Mouse (Mus musculus): ENCODE data around the gene Uhrf1bp1. TPM values are rescaled to one million over a fixed set of nuclear protein-coding genes. Genes with fewer than 3 reads are reported as not detected.

The Uhrf1bp1 gene
- polyA plus RNA-seq, 1 experiment from 2014 or later = 2.4 TPM

DNA sequence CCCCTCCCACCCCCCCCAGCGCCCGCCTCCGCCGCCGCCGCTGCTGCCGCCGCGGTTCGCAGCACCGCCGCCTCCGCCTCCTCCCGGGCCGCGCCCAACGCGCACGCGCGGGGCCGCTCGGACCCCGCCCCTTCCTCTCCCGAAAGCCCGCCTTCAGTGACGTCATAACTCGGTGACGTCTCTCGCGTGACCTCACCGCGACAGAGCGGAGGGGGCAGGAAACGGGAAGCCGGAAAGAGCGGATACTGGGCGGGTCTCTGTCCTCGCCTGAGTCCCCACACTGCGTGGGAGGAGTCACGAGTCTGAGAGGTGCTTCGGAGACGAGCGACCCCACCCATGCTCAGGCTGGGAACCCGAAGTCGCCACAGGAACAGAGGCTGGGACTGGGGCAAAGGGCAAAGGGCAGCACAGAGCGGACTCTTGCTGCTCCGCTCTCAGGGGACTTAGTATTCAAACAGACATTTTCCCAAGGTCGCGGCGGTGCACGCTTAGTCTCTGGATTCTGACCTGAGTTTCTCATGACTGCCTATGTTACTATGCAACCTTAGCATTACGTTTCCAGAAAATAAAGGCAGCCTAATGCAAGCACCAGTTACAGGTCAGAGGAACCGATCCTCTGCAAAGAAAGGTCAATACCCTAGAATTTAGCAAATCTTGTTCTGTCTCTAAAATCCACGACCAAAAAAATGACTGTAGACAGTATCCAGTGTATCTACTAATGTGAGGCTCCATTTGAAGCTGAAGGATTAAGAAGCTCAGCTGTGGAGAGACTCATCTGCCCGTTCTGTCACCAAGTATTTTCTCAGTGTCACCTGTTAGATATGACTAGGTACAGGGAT lies 35.5 kb upstream of the Uhrf1bp1 start, which contains the start of gene D17Wsu92e:
Gene D17Wsu92e, minus strand, starts transcription at position 81 of the 839 bp plus-strand sequence.
- Histone ChIP-seq H3K4me2 (ENCODE audit: low read depth, low read length) (peak within 1 kb of the TSS; percentile 84), H3K4me3 (ENCODE audit: low read length) (peak within 1 kb of the TSS; percentile 72), H3K9ac (ENCODE audit: low read length) (peak within 1 kb of the TSS; percentile 87), H3K36me3 (ENCODE audit: control insufficient read depth, insufficient read depth) (no peaks in the 10 kb centered on the region), H3K4me1 (ENCODE audit: control insufficient read depth, insufficient read depth, low read length) (peaks cover 17% of the 10 kb centered on the region), H3K9me3 (replicated peaks; ENCODE audit: control insufficient read depth, low read length) (no peaks in the 10 kb centered on the region), H3K27me3 (ENCODE audit: control insufficient read depth, insufficient read depth, low read length) (no peaks in the 10 kb centered on the region), H3K27ac (ENCODE audit: low read length) (peak within 1 kb of the TSS; percentile 92)
- WGBS = 1% methylated on average over 51 of the region's 56 CpGs
- peak; percentile 98 for ATAC-seq (replicated peaks; ENCODE audit: extremely low read depth, insufficient read depth, low FRiP score)

DNA sequence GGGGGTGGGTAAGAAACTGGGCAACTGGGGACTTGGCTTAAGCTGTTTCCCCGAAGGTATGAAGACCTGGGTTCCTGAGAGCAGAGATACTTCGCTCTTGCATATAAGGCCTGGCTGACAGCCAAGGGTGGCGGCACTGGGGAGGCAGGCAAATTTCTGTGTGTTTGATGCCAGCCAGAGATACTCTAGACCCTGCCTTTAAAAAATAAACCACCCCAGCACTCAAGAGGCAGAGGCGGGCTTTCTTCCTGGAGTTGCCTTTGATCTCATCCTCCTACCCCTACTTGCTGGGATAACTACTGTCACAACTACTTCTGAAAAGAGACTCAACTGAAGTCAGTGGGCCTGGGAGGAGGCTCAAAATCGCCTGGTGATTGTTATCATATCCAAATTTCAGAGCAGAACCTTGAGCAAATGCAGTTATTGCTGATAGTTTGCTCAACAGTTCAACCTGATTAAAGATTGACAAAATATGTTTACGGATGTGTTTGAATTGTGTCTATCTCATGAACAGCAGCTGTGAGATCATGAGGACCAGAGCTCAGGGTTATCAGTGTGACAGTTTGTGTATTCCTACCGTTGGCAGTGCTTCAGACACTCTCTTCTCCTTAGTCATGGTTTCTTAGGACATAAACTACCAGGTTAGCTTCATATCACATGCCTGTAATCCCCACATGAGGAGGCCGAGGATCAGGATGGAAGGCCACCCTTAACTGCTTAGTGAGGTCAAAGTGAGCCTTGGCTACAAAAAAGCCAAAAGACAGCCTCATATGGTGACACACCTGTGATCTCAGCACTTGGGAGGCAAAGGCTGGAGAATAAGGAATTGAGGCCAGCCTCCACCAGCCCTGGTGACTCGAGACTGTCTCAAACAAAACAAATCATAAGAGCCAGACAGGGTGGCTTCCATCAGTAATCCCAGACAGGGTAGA lies 34.6 kb upstream of the Uhrf1bp1 start:
- Histone ChIP-seq H3K36me3 (ENCODE audit: control insufficient read depth, insufficient read depth) (no peaks in the 10 kb centered on the region), H3K9ac (ENCODE audit: low read length) (peak overlapping the region; percentile 87), H3K27me3 (ENCODE audit: control insufficient read depth, insufficient read depth, low read length) (no peaks in the 10 kb centered on the region), H3K4me2 (ENCODE audit: low read depth, low read length) (peak overlapping the region; percentile 78), H3K27ac (ENCODE audit: low read length) (peak overlapping the region; percentile 92), H3K9me3 (replicated peaks; ENCODE audit: control insufficient read depth, low read length) (no peaks in the 10 kb centered on the region), H3K4me3 (ENCODE audit: low read length) (peak overlapping the region; percentile 72), H3K4me1 (ENCODE audit: control insufficient read depth, insufficient read depth, low read length) (peaks cover 20% of the 10 kb centered on the region)
- ATAC-seq (replicated peaks; ENCODE audit: extremely low read depth, insufficient read depth, low FRiP score) = no peak
- 50% methylated on average over 9 of the region's 9 CpGs for WGBS

DNA sequence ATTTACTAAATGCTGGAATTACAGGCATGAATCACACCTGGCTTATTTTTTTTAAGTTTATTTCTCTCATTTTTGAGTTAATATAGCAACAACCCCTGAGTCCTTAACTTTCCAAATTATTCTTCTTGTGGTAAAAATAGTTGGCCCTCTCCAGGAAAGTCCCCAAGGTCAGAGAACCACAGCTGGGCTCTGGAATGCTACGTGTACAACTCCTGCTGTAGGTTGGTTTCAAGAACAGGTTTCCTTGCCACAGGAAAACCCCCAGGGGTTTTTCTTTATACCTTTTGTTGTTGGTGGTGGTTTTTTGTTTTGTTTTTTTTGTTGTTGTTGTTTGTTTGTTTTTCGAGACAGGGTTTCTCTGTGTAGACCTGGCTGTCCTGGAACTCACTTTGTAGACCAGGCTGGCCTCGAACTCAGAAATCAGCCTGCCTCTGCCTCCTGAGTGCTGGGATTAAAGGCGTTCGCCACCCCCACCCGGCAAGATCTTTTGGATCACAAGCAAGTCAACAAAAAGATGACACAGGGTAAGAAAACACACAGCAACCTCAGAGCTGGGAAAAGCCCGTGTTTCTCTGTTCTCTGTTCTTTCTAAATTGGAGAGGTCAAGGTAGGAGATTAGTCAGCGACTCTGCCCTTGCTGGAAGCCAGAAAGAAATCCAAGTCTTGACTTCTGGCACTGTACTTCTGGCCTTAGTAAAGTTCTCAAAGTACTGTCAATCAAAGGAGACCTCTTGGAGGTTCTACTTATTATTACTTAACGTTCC lies 32.9 kb upstream of the Uhrf1bp1 start:
- Histone ChIP-seq H3K4me2 (ENCODE audit: low read depth, low read length) (no peak overlapping the region), H3K9me3 (replicated peaks; ENCODE audit: control insufficient read depth, low read length) (no peaks in the 10 kb centered on the region), H3K9ac (ENCODE audit: low read length) (no peak overlapping the region), H3K4me1 (ENCODE audit: control insufficient read depth, insufficient read depth, low read length) (peaks cover 20% of the 10 kb centered on the region), H3K36me3 (ENCODE audit: control insufficient read depth, insufficient read depth) (no peaks in the 10 kb centered on the region), H3K27me3 (ENCODE audit: control insufficient read depth, insufficient read depth, low read length) (no peaks in the 10 kb centered on the region), H3K27ac (ENCODE audit: low read length) (no peak overlapping the region), H3K4me3 (ENCODE audit: low read length) (no peak overlapping the region)
- WGBS = 72% methylated on average over 9 of the region's 9 CpGs
- no peak for ATAC-seq (replicated peaks; ENCODE audit: extremely low read depth, insufficient read depth, low FRiP score)

DNA sequence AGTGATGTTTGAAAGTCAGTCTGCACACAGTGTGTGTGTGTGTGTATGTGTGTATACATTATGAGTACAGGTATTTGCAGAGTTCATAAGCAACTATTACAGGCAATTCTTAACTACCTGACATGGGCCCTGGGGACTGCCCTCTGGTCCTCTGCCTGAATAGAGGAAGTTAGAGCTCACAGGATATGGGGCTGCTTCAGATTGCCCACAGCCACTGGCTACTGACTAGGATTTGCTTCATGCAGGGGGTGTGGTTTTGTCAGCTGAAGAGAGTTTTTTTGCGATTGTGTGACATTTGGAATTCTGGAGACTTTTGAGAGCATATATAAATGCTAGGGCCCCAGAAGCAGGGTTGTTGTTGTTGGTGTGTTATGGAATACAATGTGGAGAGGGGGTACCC lies 31.3 kb upstream of the Uhrf1bp1 start:
- H3K4me2 ChIP-seq (ENCODE audit: low read depth, low read length) = no peak overlapping the region
- H3K27me3 ChIP-seq (ENCODE audit: control insufficient read depth, insufficient read depth, low read length) = no peaks in the 10 kb centered on the region
- H3K27ac ChIP-seq (ENCODE audit: low read length) = no peak overlapping the region
- peaks cover 9% of the 10 kb centered on the region for H3K4me1 ChIP-seq (ENCODE audit: control insufficient read depth, insufficient read depth, low read length)
- H3K4me3 ChIP-seq (ENCODE audit: low read length) = no peak overlapping the region
- H3K36me3 ChIP-seq (ENCODE audit: control insufficient read depth, insufficient read depth) = no peaks in the 10 kb centered on the region
- ATAC-seq (replicated peaks; ENCODE audit: extremely low read depth, insufficient read depth, low FRiP score) = no peak
- no peak overlapping the region for H3K9ac ChIP-seq (ENCODE audit: low read length)
- H3K9me3 ChIP-seq (replicated peaks; ENCODE audit: control insufficient read depth, low read length) = no peaks in the 10 kb centered on the region
- 53% methylated on average over 1 of the region's 1 CpGs for WGBS

DNA sequence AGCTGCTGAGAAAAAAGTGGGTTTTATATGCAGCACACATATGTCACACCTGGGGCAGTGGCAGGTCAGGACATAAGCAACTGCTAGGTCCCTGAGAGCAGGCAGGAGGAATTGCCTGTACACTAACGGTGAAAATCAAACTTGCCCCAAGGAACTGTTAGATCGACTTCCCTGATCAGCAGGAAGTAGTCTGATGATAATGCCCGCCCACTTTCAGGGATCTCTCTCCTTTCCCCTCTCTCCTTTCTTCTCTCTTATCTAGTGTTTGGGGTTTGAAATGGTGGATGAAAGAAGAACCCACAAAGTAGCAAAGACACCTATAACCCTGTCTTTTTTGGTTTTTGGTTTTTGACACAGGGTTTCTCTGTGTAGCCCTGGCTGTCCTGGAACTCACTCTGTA lies 30.7 kb upstream of the Uhrf1bp1 start:
- Histone ChIP-seq H3K4me3 (ENCODE audit: low read length) (no peak overlapping the region; the same call in 1 of the 2 replicates), H3K27ac (ENCODE audit: low read length) (peak overlapping the region; percentile 52; the same call in 1 of the 2 replicates)
- ATAC-seq (replicated peaks; ENCODE audit: extremely low read depth, insufficient read depth, low FRiP score) = no peak

DNA sequence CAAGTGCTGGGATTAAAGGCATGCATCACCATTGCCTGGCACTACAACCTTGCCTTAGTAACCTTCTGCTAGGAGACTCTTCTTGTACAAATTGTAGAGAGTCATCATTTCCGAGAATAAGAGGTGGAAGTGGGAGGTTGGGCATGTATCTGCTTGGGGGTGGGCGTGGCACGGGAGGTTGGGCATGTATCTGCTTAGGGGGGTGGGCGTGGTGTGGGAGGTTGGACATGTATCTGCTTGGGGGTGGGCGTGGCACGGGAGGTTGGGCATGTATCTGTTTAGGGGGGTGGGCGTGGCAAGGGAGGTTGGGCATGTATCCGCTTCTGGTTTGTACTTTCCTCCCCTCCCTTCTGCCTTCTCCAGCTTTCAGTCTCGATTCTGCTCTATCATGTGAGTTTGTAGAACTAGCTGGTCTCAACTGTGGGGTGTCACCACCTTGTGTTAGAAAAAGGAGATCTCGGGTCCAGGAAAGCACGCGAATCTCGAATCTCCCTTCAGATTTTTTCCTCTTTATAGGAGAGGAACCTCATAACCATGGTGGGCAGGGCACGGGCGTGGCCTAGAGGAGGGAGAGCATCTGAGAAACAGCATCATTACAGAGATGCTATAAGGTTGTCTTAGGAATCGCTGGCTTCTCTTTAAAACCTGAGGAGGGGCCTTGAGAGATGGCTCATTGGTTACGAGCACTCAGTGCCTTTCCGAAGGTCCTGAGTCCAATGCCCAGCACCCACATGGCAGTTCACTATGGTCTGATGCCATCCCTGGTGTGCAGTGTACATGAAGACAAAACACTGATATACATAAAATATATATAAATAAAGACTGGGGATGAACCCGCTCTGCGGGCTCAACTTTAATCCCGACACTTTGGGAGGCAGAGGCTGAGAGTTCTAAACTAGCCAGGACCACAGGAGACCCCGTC lies 30.0 kb upstream of the Uhrf1bp1 start:
- H3K4me3 ChIP-seq (ENCODE audit: low read length) = peak overlapping the region; percentile 51
- H3K27ac ChIP-seq (ENCODE audit: low read length) = peak overlapping the region; percentile 61
- ATAC-seq (replicated peaks; ENCODE audit: extremely low read depth, insufficient read depth, low FRiP score) = peak; percentile 81
- H3K27me3 ChIP-seq (ENCODE audit: control insufficient read depth, insufficient read depth, low read length) = no peaks in the 10 kb centered on the region
- H3K4me1 ChIP-seq (ENCODE audit: control insufficient read depth, insufficient read depth, low read length) = peaks cover 6% of the 10 kb centered on the region
- peak overlapping the region; percentile 70 for H3K4me2 ChIP-seq (ENCODE audit: low read depth, low read length)
- no peaks in the 10 kb centered on the region for H3K9me3 ChIP-seq (replicated peaks; ENCODE audit: control insufficient read depth, low read length)
- no peaks in the 10 kb centered on the region for H3K36me3 ChIP-seq (ENCODE audit: control insufficient read depth, insufficient read depth)
- peak overlapping the region; percentile 53 for H3K9ac ChIP-seq (ENCODE audit: low read length)
- 2% methylated on average over 22 of the region's 22 CpGs for WGBS

More for the DNA sequence above, 30.7 kb upstream of the Uhrf1bp1 start:
- WGBS = 16% methylated on average over 3 of the region's 3 CpGs
- H3K9ac ChIP-seq (ENCODE audit: low read length) = no peak overlapping the region
- H3K4me1 ChIP-seq (ENCODE audit: control insufficient read depth, insufficient read depth, low read length) = peaks cover 9% of the 10 kb centered on the region
- H3K4me2 ChIP-seq (ENCODE audit: low read depth, low read length) = peak overlapping the region; percentile 70; the same call in 1 of the 2 replicates
- no peaks in the 10 kb centered on the region for H3K36me3 ChIP-seq (ENCODE audit: control insufficient read depth, insufficient read depth)
- no peaks in the 10 kb centered on the region for H3K9me3 ChIP-seq (replicated peaks; ENCODE audit: control insufficient read depth, low read length)
- no peaks in the 10 kb centered on the region for H3K27me3 ChIP-seq (ENCODE audit: control insufficient read depth, insufficient read depth, low read length)

DNA sequence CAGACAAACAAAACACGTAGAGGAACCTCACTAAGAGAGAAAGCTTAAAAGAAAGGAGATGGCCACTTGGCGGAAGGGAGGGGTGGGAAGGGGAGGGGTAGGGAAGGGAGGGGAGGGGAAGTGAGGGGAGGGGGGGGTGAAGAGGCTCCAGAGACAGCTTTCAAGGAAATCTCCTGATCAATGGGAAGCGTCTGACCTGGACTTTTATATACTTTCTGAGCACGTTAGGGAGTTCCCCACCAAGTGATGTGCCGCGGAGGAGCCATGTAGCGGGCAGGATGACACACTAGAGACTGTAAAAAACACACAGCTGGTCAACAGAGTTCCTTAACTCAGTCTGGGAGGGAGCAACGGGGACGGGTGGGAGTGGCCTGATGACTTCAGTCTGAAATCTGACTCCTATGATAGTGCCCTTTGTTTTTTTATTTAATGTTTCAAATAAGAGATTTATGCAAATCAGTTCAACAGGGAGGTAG lies 29.3 kb upstream of the Uhrf1bp1 start:
- WGBS = 3% methylated on average over 8 of the region's 9 CpGs
- peak; percentile 50 for ATAC-seq (replicated peaks; ENCODE audit: extremely low read depth, insufficient read depth, low FRiP score)

More for the DNA sequence above, 29.3 kb upstream of the Uhrf1bp1 start:
- Histone ChIP-seq H3K27me3 (ENCODE audit: control insufficient read depth, insufficient read depth, low read length) (no peaks in the 10 kb centered on the region), H3K36me3 (ENCODE audit: control insufficient read depth, insufficient read depth) (no peaks in the 10 kb centered on the region), H3K4me2 (ENCODE audit: low read depth, low read length) (peak overlapping the region; percentile 70), H3K9me3 (replicated peaks; ENCODE audit: control insufficient read depth, low read length) (no peaks in the 10 kb centered on the region), H3K27ac (ENCODE audit: low read length) (peak overlapping the region; percentile 58; the same call in 1 of the 2 replicates), H3K4me3 (ENCODE audit: low read length) (peak overlapping the region; percentile 51), H3K4me1 (ENCODE audit: control insufficient read depth, insufficient read depth, low read length) (peaks cover 3% of the 10 kb centered on the region; the same call in 1 of the 2 replicates), H3K9ac (ENCODE audit: low read length) (peak overlapping the region; percentile 49; the same call in 1 of the 2 replicates)
